Mouse (Mus musculus) macrophage (primary cell): ENCODE measurements around the gene Enox1. TPM values are rescaled to one million over a fixed set of nuclear protein-coding genes. Genes with fewer than 3 reads are reported as not detected.

ENCODE experiments used
- H3K27ac ChIP-seq: fragments of 350-480 bp; formaldehyde crosslinking; 2 replicates; pipeline ENCODE4 v1.9.0; 2021
- H3K36me3 ChIP-seq: fragments of 350-480 bp; formaldehyde crosslinking; 2 replicates; pipeline ENCODE4 v1.9.0; 2021; ENCODE audit errors: inconsistent target
- H3K4me3 ChIP-seq: fragments of 350-480 bp; formaldehyde crosslinking; 2 replicates; pipeline ENCODE4 v1.9.0; 2021; ENCODE audit errors: inconsistent target
- H3K79me2 ChIP-seq: fragments of 350-480 bp; formaldehyde crosslinking; 2 replicates; pipeline ENCODE4 v1.9.0; 2021; ENCODE audit errors: inconsistent target
- WGBS: methylation state at CpG from one replicate; pipeline ENCODE4 v1.1.7; 2026; ENCODE audit warnings: inconsistent platforms; ENCODE audit not compliant: missing documents; 5-methylcytosine and 5-hydroxymethylcytosine counted together
- polyA plus RNA-seq: library from polyadenylated mRNA; stranded (reverse); fragments of 250-400 nt; gene quantifications from 3 replicates; pipeline ENCODE4 v1.2.4, GENCODE M21; 2018; ENCODE audit warnings: inconsistent platforms

Enox1 gene
- polyA plus RNA-seq, 1 experiment from 2014 or later: not detected

DNA sequence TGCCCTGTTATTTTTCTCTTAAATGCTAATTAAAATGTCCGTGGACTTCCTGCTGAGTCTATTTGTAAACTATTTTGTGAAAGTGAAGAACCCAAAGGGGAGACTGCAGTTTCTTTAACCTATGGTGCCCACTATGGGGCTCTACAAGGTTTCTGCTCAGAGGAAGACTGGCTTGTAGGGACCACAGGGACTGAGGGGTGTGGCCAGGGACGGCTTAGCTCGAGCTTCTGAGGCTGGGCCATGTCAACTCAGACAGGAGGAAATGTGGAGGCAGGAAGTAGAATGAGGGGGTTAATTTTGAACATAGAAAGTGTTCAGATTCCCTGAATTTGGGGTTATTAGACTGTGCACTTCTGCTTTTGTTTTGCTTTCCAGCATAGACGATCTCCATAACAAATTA, 82.8 kb downstream of the Enox1 start:
- 16% methylated on average over 4 of the region's 4 CpGs for WGBS
- Histone ChIP-seq H3K27ac (no peak overlapping the region), H3K79me2 (no peaks in the 10 kb centered on the region), H3K36me3 (no peaks in the 10 kb centered on the region), H3K4me3 (no peak overlapping the region)

DNA sequence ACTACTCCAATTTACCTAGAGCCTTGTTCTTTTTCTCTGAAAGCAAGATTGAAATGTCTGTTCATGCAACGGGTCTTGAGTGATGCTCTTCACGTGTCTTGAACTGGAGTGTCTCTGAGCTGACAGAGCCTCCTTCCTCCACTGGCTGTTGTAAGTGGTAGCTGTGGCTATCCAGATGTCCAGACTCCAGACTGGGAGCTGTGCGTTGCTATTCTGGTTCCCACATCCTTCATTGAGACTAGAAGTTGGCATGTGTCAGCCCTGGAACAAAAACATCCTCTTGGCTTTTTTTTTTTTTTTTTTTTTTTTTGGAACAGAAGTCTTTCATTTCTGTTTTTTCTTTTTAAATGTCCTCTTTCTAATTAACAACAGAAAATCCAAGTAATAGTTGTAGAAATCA, 90.4 kb downstream of the Enox1 start:
- H3K27ac ChIP-seq: no peak overlapping the region
- H3K79me2 ChIP-seq: no peaks in the 10 kb centered on the region
- no peaks in the 10 kb centered on the region for H3K36me3 ChIP-seq
- WGBS: 87% methylated on average over 3 of the region's 3 CpGs
- H3K4me3 ChIP-seq: no peak overlapping the region

DNA sequence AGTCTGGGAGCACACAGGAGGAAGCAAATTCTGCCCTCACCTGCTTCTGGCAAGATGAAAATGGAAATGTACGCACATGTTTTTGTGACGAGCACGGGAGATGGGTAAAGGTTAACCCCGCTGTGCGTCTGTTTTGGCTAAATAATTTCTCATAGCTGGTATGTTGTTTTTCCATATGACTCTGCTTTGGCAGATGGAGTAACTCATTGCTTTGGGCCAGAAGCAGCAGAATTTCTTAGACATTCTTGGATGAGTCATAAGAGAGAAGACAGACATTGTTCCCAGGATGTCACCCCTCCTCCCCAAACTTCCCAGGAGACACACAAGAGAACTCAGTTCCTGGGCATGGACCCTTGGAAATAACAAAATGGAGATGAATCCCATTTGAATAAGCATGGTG, 91.9 kb downstream of the Enox1 start:
- H3K27ac ChIP-seq: no peak overlapping the region
- H3K79me2 ChIP-seq: no peaks in the 10 kb centered on the region
- H3K36me3 ChIP-seq: no peaks in the 10 kb centered on the region
- H3K4me3 ChIP-seq: no peak overlapping the region
- 89% methylated on average over 5 of the region's 5 CpGs for WGBS

DNA sequence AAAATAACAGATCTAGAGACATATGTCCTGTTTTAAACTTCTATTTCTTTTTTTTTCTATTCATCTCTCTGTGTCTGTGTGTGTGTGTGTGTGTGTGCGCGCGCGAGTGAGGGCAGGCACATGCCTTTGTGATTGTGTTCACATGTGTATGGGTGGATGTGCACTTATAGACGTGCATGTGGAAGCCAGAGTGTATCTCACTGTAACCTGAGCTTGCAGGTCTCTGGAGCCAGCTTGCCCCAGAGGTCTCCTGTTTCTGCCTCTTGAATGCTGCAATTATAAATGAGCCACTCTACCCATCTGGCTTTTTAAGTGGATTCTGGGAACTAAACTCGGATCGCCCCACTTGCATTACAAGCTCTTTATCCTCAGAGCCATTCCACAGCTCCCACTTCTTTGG, 92.4 kb downstream of the Enox1 start:
- no peaks in the 10 kb centered on the region for H3K79me2 ChIP-seq
- H3K4me3 ChIP-seq: no peak overlapping the region
- no peaks in the 10 kb centered on the region for H3K36me3 ChIP-seq
- 92% methylated on average over 7 of the region's 7 CpGs for WGBS
- H3K27ac ChIP-seq: no peak overlapping the region

DNA sequence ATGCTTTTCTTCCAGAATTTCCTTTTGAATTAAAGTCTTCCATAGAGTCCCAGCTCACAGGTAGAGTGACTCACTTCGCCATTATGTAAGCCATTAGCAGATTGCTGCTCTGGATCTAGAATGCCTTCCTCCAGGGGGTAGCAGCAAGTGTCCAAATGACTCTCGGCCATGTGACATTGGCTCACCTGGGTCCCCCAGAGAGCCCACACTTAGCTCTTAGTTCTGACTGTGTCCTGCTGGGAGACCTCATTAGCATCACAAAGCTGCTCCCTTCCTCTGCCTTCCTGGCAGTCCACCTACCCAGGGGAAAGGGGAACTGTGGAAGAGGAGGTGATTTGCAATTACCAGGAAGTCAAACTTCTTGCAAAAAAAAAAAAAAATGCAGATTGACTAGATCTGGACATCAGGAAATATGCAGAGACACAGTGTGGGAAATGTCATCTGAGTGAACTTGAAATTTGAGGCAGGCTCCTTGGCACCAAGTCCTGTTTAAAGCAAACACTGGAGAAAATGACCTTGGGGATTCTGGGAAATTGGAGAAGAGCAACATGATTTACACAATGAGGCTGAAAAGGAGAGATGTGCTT, 94.2 kb downstream of the Enox1 start:
- WGBS: 80% methylated on average over 2 of the region's 2 CpGs

DNA sequence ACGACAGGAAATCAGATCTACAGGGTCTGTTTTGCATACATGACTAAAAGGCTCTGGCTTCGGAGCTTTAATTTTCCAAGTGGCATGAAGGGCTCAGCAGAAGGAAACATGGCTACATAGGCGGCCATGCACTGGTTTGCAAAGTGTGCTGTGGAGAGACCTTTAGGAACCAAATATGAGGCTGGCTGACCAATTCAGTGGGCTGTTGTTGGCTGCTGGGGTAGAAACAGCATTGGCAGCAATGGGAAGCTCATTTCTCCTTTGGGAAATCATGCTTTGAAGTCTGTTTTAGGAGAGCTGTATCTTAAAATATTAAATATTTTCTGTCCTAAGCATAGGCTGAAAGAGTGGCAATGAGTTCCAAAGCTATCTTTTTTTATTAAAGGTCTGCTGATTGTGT, 98.6 kb downstream of the Enox1 start:
- no peak overlapping the region for H3K4me3 ChIP-seq
- WGBS: 67% methylated on average over 3 of the region's 3 CpGs

More for the DNA sequence above, 94.2 kb downstream of the Enox1 start:
- Histone ChIP-seq H3K27ac (no peak overlapping the region), H3K36me3 (no peaks in the 10 kb centered on the region), H3K4me3 (no peak overlapping the region), H3K79me2 (no peaks in the 10 kb centered on the region)

DNA sequence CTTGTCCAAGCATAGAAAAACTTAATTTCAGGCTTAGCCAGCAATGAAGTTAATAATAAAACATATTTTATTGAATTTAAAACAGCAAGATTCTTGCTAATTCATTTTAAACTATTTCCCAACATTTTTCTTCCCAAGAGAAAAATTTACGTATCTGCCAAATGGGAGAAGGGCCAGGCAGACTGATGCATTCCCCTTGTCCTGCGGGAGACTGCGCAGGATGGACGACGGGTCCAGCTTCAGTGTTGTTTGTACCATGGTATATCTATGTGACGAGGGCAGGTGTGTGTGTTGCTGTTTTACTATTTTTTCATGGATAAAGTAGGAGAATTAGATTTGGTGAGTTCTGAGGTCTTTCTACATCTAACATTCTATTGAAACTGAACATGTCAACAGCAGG, 99.1 kb downstream of the Enox1 start:
- Histone ChIP-seq H3K79me2 (no peaks in the 10 kb centered on the region), H3K36me3 (no peaks in the 10 kb centered on the region), H3K4me3 (no peak overlapping the region), H3K27ac (no peak overlapping the region)
- 98% methylated on average over 6 of the region's 6 CpGs for WGBS

More for the DNA sequence above, 98.6 kb downstream of the Enox1 start:
- H3K27ac ChIP-seq: no peak overlapping the region
- H3K36me3 ChIP-seq: no peaks in the 10 kb centered on the region
- H3K79me2 ChIP-seq: no peaks in the 10 kb centered on the region

DNA sequence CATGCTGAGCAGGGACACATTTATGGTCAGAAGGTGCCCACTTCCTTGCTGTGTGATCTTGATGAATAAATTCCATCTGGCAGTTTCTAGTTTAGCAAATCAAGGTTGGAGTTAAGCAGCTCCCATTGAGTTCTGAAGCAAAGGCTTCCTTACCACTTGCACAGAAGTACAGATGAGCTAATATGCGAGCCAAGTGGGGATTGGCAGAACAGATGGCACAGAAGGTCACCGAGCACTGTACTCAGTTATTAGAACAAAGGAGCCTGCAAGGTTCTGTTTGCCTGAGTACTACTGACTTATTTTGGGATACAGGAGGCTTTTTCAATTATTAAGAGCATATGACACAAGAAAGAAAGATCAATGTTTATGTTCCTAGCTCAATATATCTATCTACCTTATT, 100.4 kb downstream of the Enox1 start:
- WGBS: 91% methylated on average over 2 of the region's 2 CpGs
- H3K36me3 ChIP-seq: no peaks in the 10 kb centered on the region

DNA sequence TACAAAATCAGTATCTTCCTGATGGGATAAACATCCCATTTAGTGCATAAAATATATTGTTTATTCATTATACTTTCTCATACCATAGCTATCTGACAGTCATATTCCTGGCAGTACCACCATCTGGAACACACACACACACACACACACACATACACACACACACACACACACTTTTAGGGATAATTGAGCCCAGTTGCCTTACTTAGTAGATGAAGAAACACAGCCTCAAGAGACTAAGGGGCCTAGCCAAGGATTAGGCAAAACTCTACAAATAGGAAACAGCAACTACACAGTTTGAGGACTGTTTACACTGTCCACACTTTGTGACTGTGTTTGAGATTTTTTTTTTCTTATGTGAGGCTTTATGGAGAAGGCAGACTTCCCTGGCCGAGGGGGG, 100.9 kb downstream of the Enox1 start:
- no peaks in the 10 kb centered on the region for H3K36me3 ChIP-seq
- H3K79me2 ChIP-seq: no peaks in the 10 kb centered on the region
- H3K4me3 ChIP-seq: no peak overlapping the region
- 100% methylated on average over 1 of the region's 1 CpGs for WGBS
- no peak overlapping the region for H3K27ac ChIP-seq

More for the DNA sequence above, 100.4 kb downstream of the Enox1 start:
- Histone ChIP-seq H3K4me3 (no peak overlapping the region), H3K79me2 (no peaks in the 10 kb centered on the region), H3K27ac (no peak overlapping the region)

DNA sequence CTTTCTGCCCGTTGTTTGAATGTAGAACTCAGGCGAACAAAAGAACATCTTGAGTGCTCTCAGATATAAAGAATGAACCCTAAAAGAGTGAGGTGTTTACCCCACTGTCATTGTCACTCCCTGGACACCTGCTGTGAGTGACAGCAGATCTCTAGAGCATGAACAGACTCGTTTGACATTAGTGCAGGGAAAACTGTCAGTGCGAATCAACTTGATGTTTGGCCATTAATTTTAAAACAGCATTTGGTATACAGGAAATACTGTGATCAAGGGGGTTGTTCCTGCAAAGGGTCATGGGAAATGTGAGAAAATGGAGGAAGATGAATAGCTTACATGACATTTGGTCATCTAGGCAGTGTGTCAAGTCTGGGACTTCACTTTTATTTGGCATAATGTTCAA, 101.6 kb downstream of the Enox1 start:
- no peaks in the 10 kb centered on the region for H3K36me3 ChIP-seq
- no peak overlapping the region for H3K4me3 ChIP-seq
- 84% methylated on average over 4 of the region's 4 CpGs for WGBS
- no peak overlapping the region for H3K27ac ChIP-seq
- no peaks in the 10 kb centered on the region for H3K79me2 ChIP-seq

DNA sequence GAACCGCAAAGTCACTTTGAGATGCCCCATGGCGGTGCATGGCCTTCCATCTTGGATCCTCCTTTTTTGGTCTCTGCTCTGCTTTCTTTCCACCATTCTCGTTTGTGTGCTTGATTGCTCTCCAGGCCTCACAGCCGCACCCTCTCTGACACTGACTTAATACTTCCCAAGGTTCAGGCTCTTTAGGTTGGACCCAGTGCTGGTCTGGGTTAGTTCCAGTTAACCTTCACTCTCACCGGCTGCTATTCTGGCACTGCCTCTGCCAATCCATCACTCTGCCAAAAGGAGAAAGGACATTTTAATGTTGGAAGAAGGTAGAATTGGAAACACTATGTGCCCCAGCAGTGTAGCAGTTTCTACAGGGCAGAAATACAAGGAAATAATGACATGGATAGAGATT, 103.1 kb downstream of the Enox1 start:
- H3K4me3 ChIP-seq: no peak overlapping the region
- no peaks in the 10 kb centered on the region for H3K36me3 ChIP-seq
- H3K27ac ChIP-seq: no peak overlapping the region
- H3K79me2 ChIP-seq: no peaks in the 10 kb centered on the region
- WGBS: 92% methylated on average over 5 of the region's 5 CpGs

DNA sequence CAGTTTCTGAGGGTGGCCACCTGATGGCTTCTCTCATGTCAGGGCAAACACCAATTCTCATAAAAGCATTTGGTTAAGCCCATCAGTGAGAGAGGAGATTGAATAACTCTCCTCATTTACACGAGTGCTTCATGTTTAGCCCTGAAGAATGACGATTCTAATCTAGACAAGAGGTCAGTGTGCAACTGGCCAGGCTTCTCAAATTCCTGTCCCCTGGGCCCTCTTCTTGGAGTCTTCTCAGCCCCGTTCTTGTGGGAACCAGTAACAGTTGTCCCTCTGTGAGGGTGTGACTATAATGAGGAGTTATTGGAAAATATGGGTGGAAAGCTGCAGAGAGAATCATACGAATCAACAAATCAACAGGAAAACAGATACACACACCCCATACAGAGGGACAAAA, 103.5 kb downstream of the Enox1 start:
- Histone ChIP-seq H3K36me3 (no peaks in the 10 kb centered on the region), H3K27ac (no peak overlapping the region), H3K79me2 (no peaks in the 10 kb centered on the region), H3K4me3 (no peak overlapping the region)
- WGBS: 94% methylated on average over 4 of the region's 4 CpGs

DNA sequence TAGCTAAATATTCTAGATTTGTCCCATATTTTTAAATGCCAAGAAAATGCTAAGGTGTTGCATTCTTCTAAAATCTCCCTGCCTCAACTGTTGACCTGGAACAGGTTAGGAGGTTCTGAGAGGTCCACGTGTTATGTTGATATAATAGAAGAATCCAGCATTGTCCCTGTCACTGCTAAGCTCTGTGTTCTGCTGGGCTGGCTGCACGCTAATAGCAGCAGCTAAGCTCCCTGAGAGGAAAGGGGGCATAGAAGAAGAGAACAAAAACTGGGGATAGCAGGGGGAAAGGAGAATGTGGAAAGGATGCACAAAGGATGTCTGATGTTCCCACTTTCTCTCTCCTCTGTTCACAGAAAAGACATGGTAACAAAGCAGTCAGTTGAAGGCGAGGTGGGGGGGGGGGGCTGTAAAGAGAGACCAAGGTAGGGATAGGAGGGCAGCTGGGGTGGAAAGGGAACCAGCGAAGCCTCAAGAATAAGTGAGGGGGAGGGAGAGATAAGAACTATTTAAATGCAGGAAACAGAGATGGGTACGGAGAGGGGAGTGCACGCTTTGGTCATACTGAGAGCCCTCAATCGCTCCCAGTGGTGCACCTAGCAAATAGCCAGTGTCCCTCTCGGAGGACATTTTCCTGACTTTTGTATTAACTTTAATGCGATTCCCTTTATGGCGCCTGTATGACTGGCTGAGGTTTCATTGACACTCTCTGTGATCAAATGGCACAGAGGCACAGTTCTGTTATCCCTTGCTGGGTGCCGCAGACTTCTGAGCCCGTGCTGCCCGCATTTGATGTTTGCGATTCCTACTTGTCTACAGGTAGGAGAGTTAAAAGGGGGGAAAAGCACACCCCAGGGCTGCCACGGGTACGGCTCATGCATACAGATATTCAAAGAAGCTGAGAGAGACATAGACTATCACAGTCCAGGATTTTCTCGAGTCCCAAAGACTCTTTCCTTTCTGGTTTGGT, 110.5 kb downstream of the Enox1 start:
- no peak overlapping the region for H3K27ac ChIP-seq
- H3K4me3 ChIP-seq: no peak overlapping the region
- no peaks in the 10 kb centered on the region for H3K36me3 ChIP-seq
- H3K79me2 ChIP-seq: no peaks in the 10 kb centered on the region
- 86% methylated on average over 17 of the region's 17 CpGs for WGBS

DNA sequence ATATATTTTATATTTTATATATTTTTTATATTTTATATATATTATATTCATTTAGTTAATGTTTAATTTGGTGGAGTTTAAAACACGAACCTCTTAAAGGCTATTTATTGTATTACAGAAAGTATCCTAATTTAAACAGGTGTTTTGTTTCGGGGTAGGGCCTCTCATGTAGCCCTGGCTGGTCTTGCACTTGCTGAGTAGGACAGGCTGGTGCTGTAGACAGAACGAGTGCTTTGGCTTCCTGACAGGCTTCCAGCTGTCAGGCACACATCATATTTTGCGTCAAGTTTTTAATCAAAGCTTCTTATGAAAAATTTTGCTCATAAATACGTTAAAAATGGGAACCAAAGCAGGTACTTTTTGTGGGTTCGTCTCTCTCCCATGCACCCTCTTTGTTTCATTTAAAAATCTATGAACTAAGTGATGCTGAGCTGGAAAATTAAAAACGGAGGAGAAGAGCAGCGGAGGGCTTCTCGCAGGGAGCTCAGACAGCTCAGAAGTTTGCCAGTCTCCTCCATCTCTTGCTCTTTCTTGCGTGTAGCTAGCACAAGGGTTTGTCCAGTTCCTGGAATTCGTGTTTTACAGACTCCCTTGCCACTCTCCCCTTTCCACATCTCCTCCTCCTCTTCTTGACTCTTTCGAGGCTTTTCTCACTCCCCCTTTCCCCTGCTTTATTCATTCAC, 115.8 kb downstream of the Enox1 start:
- Histone ChIP-seq H3K36me3 (no peaks in the 10 kb centered on the region), H3K4me3 (no peak overlapping the region), H3K27ac (no peak overlapping the region), H3K79me2 (no peaks in the 10 kb centered on the region)
- 78% methylated on average over 12 of the region's 12 CpGs for WGBS

DNA sequence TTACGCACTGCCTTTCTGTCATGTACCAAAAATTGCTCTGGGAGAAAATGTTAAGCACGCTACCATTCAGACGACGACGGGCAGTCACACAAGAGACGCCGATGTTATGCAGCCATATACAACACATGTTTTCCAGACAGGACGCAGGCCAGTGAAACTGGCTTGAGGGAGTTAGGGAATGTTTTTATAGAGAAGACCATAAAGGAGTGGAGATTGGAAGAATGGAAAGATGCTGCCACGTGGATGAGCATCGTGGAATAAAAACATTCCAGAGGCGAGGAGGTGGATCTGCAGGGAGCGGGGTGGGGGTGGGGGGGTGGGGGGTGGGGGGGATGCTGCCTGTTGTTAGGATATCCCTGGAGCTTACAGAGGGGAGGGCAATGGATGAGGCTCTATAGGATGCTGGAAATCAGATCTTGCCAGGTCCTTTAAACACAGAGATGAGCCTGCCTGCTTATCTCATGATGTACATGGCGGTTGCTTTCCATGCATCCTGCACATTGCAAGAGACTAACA, 116.4 kb downstream of the Enox1 start:
- 89% methylated on average over 13 of the region's 13 CpGs for WGBS
- H3K36me3 ChIP-seq: no peaks in the 10 kb centered on the region
- no peak overlapping the region for H3K27ac ChIP-seq
- no peak overlapping the region for H3K4me3 ChIP-seq
- H3K79me2 ChIP-seq: no peaks in the 10 kb centered on the region
